Mouse (Mus musculus) c-Kit-positive CD71-negative TER-119-negative erythroid progenitor cells, embryonic 14.5 days (primary cell): ENCODE results near the gene Plin5.

ENCODE experiments used
- DNase-seq: peaks from one replicate; pipeline ENCODE4 v3.0.0-alpha.2; 2013; ENCODE audit warnings: low read depth

The Plin5 gene

GRCm38 (mm10) chr17:56117251-56117710 is at the start of gene Plin5:
TSS of gene Plin5 (minus strand) at chr17:56117596.
- no peak for DNase-seq

GRCm38 (mm10) chr17:56165671-56166070 is 48.3 kb upstream of the Plin5 start:
- no peak for DNase-seq

GRCm38 (mm10) chr17:56164510-56164909 is 47.1 kb upstream of the Plin5 start:
- no peak for DNase-seq

- DNase-seq = no peak
Measured at GRCm38 (mm10) chr17:56163523-56164102, 46.2 kb upstream of the Plin5 start.

- DNase-seq = peak; percentile 77
Measured at GRCm38 (mm10) chr17:56162231-56162774, 44.9 kb upstream of the Plin5 start, which contains the start of gene Tnfaip8l1. TSS of gene Tnfaip8l1 (plus strand) at chr17:56162477.

GRCm38 (mm10) chr17:56159729-56160128 is 42.3 kb upstream of the Plin5 start:
- peak; percentile 50 for DNase-seq

GRCm38 (mm10) chr17:56153643-56154042 is 36.2 kb upstream of the Plin5 start:
- no peak for DNase-seq

GRCm38 (mm10) chr17:56149897-56150296 is 32.5 kb upstream of the Plin5 start:
- DNase-seq = no peak

GRCm38 (mm10) chr17:56148790-56149618 is 31.6 kb upstream of the Plin5 start:
- DNase-seq = no peak

- no peak for DNase-seq
Measured at GRCm38 (mm10) chr17:56148280-56148679, 30.9 kb upstream of the Plin5 start.

GRCm38 (mm10) chr17:56147420-56147819 is 30.0 kb upstream of the Plin5 start:
- DNase-seq = no peak

- DNase-seq = no peak
Measured at GRCm38 (mm10) chr17:56146131-56146530, 28.7 kb upstream of the Plin5 start.

GRCm38 (mm10) chr17:56144546-56144945 is 27.1 kb upstream of the Plin5 start:
- DNase-seq = no peak

- no peak for DNase-seq
Measured at GRCm38 (mm10) chr17:56141702-56142605, 24.6 kb upstream of the Plin5 start.

GRCm38 (mm10) chr17:56139858-56140595 is 22.6 kb upstream of the Plin5 start, which contains the start of gene Sema6b:
TSS of gene Sema6b (minus strand) at chr17:56140343.
- peak; percentile 28 for DNase-seq

- DNase-seq = no peak
Measured at GRCm38 (mm10) chr17:56139355-56139754, 22.0 kb upstream of the Plin5 start.

- no peak for DNase-seq
Measured at GRCm38 (mm10) chr17:56137839-56138613, 20.6 kb upstream of the Plin5 start.

- no peak for DNase-seq
Measured at GRCm38 (mm10) chr17:56136558-56136957, 19.2 kb upstream of the Plin5 start.

GRCm38 (mm10) chr17:56134463-56134971 is 17.1 kb upstream of the Plin5 start:
- DNase-seq = no peak
